Mouse (Mus musculus): Measurements from ENCODE around the gene Cnksr3. TPM values are rescaled to one million over a fixed set of nuclear protein-coding genes. Genes with fewer than 3 reads are reported as not detected.

Gene Cnksr3
- polyA plus RNA-seq, 1 experiment from 2014 or later, result 11.1 TPM

DNA sequence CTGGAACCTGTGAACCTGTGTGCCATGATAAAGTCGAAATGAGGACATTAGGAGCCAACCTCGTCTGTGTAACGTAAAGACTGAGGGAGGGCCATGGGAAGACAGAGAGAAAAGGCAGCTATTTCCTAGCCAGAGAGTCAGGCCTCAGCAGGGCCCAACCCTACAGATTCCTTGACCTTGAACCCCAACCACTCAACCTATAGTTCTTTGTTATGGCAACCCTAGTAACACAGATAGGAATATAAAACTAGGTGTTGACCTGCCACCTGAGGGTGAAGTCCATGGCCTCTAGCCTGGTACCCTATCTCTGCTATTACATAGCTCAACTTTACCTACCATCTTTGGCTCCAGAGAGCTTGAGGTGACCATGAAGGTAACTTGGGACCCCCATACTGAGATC, 80.6 kb downstream of the Cnksr3 start:
- no peak for ATAC-seq (ENCODE audit: insufficient number of reproducible peaks, insufficient read depth, low FRiP score, low read depth)
- no peaks in the 10 kb centered on the region for H3K27me3 ChIP-seq (ENCODE audit: control insufficient read depth, insufficient read depth, low read length)
- H3K4me1 ChIP-seq (ENCODE audit: control insufficient read depth, insufficient read depth, low read length), result 0 out of 2 replicates have a peak, but pooled peaks cover 4% of the 10 kb centered on the region
- H3K27ac ChIP-seq (ENCODE audit: low read length), result no peak overlapping the region
- WGBS, result 95% methylated on average over 3 of the region's 3 CpGs
- H3K36me3 ChIP-seq (ENCODE audit: control insufficient read depth, insufficient read depth, low read length), result peaks cover 58% of the 10 kb centered on the region
- no peak overlapping the region for H3K4me3 ChIP-seq (ENCODE audit: low read depth, low read length)
- H3K9ac ChIP-seq (replicated peaks; ENCODE audit: low read depth, low read length), result no peak overlapping the region
- no peak overlapping the region for H3K4me2 ChIP-seq (replicated peaks; ENCODE audit: low read depth, low read length)
- H3K9me3 ChIP-seq (ENCODE audit: control insufficient read depth, low read depth, low read length), result no peaks in the 10 kb centered on the region

DNA sequence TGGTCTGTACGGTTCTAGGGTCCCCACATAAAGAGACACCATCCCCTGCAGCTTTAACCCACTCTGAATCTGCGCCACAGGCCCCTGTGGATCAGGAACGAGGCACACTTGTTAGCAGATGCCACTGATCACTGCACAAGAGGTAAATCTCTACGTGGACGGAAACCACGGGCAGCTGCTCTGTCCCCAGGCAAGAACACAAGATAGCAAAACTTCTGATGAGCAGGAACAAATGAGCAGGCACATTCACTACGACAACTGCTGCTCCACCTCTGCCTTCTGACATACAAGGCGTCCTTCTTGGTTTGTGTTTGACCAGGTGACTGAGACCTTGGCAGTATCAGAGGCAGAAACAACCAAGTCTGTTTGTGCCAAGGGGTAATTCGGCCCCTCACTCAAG, 84.2 kb downstream of the Cnksr3 start:
- Histone ChIP-seq H3K4me1 (ENCODE audit: control insufficient read depth, insufficient read depth, low read length) (no peaks in the 10 kb centered on the region), H3K9me3 (ENCODE audit: control insufficient read depth, low read depth, low read length) (no peaks in the 10 kb centered on the region), H3K4me2 (replicated peaks; ENCODE audit: low read depth, low read length) (no peak overlapping the region), H3K4me3 (ENCODE audit: low read depth, low read length) (no peak overlapping the region), H3K27ac (ENCODE audit: low read length) (no peak overlapping the region), H3K27me3 (ENCODE audit: control insufficient read depth, insufficient read depth, low read length) (no peaks in the 10 kb centered on the region), H3K36me3 (ENCODE audit: control insufficient read depth, insufficient read depth, low read length) (peaks cover 49% of the 10 kb centered on the region), H3K9ac (replicated peaks; ENCODE audit: low read depth, low read length) (no peak overlapping the region)
- 91% methylated on average over 9 of the region's 9 CpGs for WGBS
- ATAC-seq (ENCODE audit: insufficient number of reproducible peaks, insufficient read depth, low FRiP score, low read depth), result no peak

DNA sequence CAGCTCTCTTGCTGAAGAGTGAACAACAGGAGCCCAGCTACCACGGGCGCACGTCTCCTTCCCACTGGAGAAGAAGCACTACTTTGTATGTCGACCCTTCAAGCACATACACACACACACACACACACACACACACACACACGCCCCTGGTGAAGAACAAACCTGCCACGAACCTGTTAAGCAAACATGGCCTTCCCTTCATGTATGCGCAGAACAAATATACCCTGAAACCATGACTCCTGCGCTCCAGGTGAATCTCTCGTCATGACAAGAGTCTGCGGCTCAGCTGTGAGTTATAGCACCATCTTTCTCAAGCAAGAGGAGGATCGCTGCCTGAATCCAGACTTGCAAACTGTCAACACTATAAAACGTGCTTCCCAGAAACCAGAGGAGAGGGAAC, 85.2 kb downstream of the Cnksr3 start:
- H3K36me3 ChIP-seq (ENCODE audit: control insufficient read depth, insufficient read depth, low read length), result peaks cover 46% of the 10 kb centered on the region

DNA sequence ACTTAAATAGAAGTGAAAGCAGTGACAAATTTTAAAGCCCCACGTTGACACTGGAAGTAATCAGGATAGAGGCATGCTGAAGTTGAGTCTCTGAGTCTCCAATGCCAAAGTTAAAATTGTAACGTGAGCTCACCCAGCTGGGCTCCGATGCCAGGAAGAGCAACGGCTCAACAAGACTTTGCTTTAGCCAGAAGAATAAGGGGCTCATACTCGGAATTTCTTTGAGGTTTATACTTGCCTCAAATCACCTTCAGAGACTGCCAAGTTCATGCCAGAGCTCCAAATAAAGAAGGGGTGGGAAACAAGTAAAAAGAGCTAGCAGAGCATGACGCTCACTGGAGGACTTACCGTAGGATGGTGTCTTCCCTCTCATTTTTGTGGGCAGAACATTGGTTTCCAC, 85.8 kb downstream of the Cnksr3 start:
- Histone ChIP-seq H3K4me1 (ENCODE audit: control insufficient read depth, insufficient read depth, low read length) (no peaks in the 10 kb centered on the region), H3K4me3 (ENCODE audit: low read depth, low read length) (no peak overlapping the region), H3K9me3 (ENCODE audit: control insufficient read depth, low read depth, low read length) (no peaks in the 10 kb centered on the region), H3K36me3 (ENCODE audit: control insufficient read depth, insufficient read depth, low read length) (peaks cover 42% of the 10 kb centered on the region), H3K9ac (replicated peaks; ENCODE audit: low read depth, low read length) (no peak overlapping the region), H3K27ac (ENCODE audit: low read length) (no peak overlapping the region), H3K27me3 (ENCODE audit: control insufficient read depth, insufficient read depth, low read length) (no peaks in the 10 kb centered on the region), H3K4me2 (replicated peaks; ENCODE audit: low read depth, low read length) (no peak overlapping the region)
- no peak for ATAC-seq (ENCODE audit: insufficient number of reproducible peaks, insufficient read depth, low FRiP score, low read depth)
- 67% methylated on average over 7 of the region's 7 CpGs for WGBS

More for the DNA sequence above, 85.2 kb downstream of the Cnksr3 start:
- Histone ChIP-seq H3K27ac (ENCODE audit: low read length) (no peak overlapping the region), H3K4me3 (ENCODE audit: low read depth, low read length) (no peak overlapping the region), H3K4me1 (ENCODE audit: control insufficient read depth, insufficient read depth, low read length) (no peaks in the 10 kb centered on the region), H3K27me3 (ENCODE audit: control insufficient read depth, insufficient read depth, low read length) (no peaks in the 10 kb centered on the region), H3K9ac (replicated peaks; ENCODE audit: low read depth, low read length) (no peak overlapping the region), H3K9me3 (ENCODE audit: control insufficient read depth, low read depth, low read length) (no peaks in the 10 kb centered on the region), H3K4me2 (replicated peaks; ENCODE audit: low read depth, low read length) (no peak overlapping the region)
- ATAC-seq (ENCODE audit: insufficient number of reproducible peaks, insufficient read depth, low FRiP score, low read depth), result no peak
- WGBS, result 77% methylated on average over 12 of the region's 12 CpGs

DNA sequence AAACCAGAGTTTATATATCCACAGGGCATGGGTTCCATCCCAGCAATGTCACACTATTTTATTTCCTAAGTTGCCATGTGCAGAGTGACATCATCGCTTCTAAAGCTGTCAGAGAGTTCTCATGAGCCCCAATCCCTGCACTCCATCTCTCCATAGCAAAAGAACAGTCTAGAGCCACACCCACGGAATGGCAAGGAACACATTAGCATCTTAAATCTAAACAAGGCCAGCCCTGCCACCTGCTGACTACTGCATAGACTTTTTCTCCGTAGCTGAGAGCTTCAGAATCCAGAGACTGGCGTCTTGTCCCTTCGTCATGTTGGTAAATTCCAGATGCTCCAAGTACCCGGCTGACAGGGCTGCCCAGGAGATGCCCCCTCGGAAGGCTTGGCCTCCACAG, 87.0 kb downstream of the Cnksr3 start:
- ATAC-seq (ENCODE audit: insufficient number of reproducible peaks, insufficient read depth, low FRiP score, low read depth), result no peak
- no peaks in the 10 kb centered on the region for H3K27me3 ChIP-seq (ENCODE audit: control insufficient read depth, insufficient read depth, low read length)

DNA sequence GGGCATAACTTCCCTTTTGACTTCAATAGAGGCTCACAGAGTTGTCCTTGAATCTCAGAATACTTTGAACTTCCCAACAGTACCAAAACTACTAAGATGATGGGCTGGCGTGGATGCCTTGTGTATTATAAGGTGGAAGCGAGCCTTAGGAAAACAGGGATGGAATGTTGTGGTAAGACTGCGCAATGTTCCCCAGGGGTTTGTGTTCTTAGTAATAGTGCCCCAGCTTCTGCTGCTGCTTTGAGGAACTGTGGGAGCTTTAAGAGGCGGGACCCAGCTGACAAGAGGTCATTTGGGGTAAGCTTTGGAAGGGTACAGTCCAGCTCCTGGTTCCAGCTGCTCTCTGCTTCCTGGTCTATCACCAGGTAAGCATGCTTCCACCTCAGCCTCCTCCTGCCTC, 89.7 kb downstream of the Cnksr3 start:
- peaks cover 24% of the 10 kb centered on the region for H3K36me3 ChIP-seq (ENCODE audit: control insufficient read depth, insufficient read depth, low read length)
- no peak overlapping the region for H3K9ac ChIP-seq (replicated peaks; ENCODE audit: low read depth, low read length)
- H3K27ac ChIP-seq (ENCODE audit: low read length), result no peak overlapping the region
- H3K4me1 ChIP-seq (ENCODE audit: control insufficient read depth, insufficient read depth, low read length), result 0 out of 2 replicates have a peak, but pooled peaks cover 6% of the 10 kb centered on the region
- 91% methylated on average over 4 of the region's 4 CpGs for WGBS
- no peak overlapping the region for H3K4me2 ChIP-seq (replicated peaks; ENCODE audit: low read depth, low read length)
- no peak for ATAC-seq (ENCODE audit: insufficient number of reproducible peaks, insufficient read depth, low FRiP score, low read depth)
- no peaks in the 10 kb centered on the region for H3K9me3 ChIP-seq (ENCODE audit: control insufficient read depth, low read depth, low read length)
- no peak overlapping the region for H3K4me3 ChIP-seq (ENCODE audit: low read depth, low read length)
- H3K27me3 ChIP-seq (ENCODE audit: control insufficient read depth, insufficient read depth, low read length), result no peaks in the 10 kb centered on the region

More for the DNA sequence above, 87.0 kb downstream of the Cnksr3 start:
- Histone ChIP-seq H3K4me2 (replicated peaks; ENCODE audit: low read depth, low read length) (no peak overlapping the region), H3K4me3 (ENCODE audit: low read depth, low read length) (no peak overlapping the region), H3K9ac (replicated peaks; ENCODE audit: low read depth, low read length) (no peak overlapping the region), H3K9me3 (ENCODE audit: control insufficient read depth, low read depth, low read length) (no peaks in the 10 kb centered on the region), H3K36me3 (ENCODE audit: control insufficient read depth, insufficient read depth, low read length) (peaks cover 37% of the 10 kb centered on the region), H3K27ac (ENCODE audit: low read length) (no peak overlapping the region), H3K4me1 (ENCODE audit: control insufficient read depth, insufficient read depth, low read length) (no peaks in the 10 kb centered on the region)
- 62% methylated on average over 7 of the region's 7 CpGs for WGBS

DNA sequence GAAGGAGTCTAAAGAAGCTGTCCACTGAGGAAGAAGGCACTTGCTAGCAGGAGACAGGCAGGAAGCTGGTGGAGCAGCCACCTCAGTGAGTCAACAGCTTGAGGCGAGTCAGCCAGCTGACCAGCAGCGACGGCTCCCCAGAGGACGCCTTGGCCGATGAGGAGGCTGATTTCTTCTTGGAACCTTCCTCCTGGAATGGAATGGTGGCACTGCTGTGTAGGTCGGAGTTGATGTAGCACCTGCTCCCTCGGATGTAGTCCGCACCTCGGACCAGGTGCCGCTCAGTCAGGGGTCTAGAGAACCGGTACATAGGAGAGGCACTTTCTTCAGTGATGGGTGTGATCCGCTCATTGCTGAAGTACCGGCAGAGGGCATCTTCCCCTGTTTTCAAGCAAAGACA, 91.8 kb downstream of the Cnksr3 start:
- 93% methylated on average over 13 of the region's 13 CpGs for WGBS
- no peaks in the 10 kb centered on the region for H3K27me3 ChIP-seq (ENCODE audit: control insufficient read depth, insufficient read depth, low read length)
- no peak for ATAC-seq (ENCODE audit: insufficient number of reproducible peaks, insufficient read depth, low FRiP score, low read depth)
- H3K27ac ChIP-seq (ENCODE audit: low read length), result no peak overlapping the region
- no peak overlapping the region for H3K4me2 ChIP-seq (replicated peaks; ENCODE audit: low read depth, low read length)
- H3K9ac ChIP-seq (replicated peaks; ENCODE audit: low read depth, low read length), result no peak overlapping the region
- 0 out of 2 replicates have a peak, but pooled peaks cover 6% of the 10 kb centered on the region for H3K4me1 ChIP-seq (ENCODE audit: control insufficient read depth, insufficient read depth, low read length)
- H3K36me3 ChIP-seq (ENCODE audit: control insufficient read depth, insufficient read depth, low read length), result peaks cover 14% of the 10 kb centered on the region
- H3K4me3 ChIP-seq (ENCODE audit: low read depth, low read length), result no peak overlapping the region
- no peaks in the 10 kb centered on the region for H3K9me3 ChIP-seq (ENCODE audit: control insufficient read depth, low read depth, low read length)

DNA sequence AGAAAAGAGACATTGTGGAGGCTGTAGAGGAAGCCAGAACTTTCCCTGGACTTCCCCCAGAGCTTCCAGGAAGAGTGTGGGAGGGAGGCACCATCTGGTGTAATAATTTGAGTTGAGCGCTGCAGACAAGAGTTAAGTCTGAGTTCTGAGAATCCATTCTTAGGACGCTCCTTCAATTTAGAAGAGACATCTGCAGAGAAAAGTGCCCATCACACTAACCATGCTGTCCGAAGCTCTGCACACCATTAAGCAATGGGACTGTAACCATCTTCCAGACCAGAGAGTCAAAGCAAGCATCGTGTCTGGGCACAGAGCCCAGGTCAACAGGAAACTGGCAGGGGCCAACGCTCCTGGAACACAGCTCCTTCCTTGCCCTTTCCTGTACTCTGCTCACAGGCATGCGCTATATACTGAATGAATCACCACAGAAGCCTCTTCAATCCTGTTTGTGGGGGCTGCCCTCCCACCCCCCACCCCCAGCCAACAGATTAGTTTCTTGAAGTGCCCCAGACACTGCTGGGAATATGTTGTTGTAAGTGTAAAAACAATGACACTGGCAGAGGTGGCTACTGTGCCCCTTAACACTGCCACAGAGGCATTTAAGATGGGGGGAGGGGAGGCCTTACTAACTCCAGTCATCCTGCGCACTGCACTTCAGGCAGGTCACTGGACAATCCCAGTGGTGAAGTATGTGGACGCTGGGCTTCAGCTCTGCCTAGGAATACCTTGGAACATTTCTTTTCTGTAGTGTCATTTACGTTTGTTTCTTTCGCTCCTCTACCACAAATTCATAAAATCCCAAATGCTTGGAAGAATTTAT, 93.6 kb downstream of the Cnksr3 start:
- Histone ChIP-seq H3K4me2 (replicated peaks; ENCODE audit: low read depth, low read length) (no peak overlapping the region), H3K9me3 (ENCODE audit: control insufficient read depth, low read depth, low read length) (no peaks in the 10 kb centered on the region), H3K9ac (replicated peaks; ENCODE audit: low read depth, low read length) (no peak overlapping the region), H3K4me1 (ENCODE audit: control insufficient read depth, insufficient read depth, low read length) (0 out of 2 replicates have a peak, but pooled peaks cover 6% of the 10 kb centered on the region), H3K36me3 (ENCODE audit: control insufficient read depth, insufficient read depth, low read length) (peaks cover 8% of the 10 kb centered on the region; the same call in 1 of the 2 replicates), H3K27ac (ENCODE audit: low read length) (peak overlapping the region; percentile 21; the same call in 1 of the 2 replicates), H3K4me3 (ENCODE audit: low read depth, low read length) (no peak overlapping the region), H3K27me3 (ENCODE audit: control insufficient read depth, insufficient read depth, low read length) (no peaks in the 10 kb centered on the region)
- ATAC-seq (ENCODE audit: insufficient number of reproducible peaks, insufficient read depth, low FRiP score, low read depth), result peak; percentile 53; the same call in 1 of the 2 replicates
- 55% methylated on average over 10 of the region's 10 CpGs for WGBS
